ENCODE assay signal across 20 mouse cellular contexts in the genomic region with DNA sequence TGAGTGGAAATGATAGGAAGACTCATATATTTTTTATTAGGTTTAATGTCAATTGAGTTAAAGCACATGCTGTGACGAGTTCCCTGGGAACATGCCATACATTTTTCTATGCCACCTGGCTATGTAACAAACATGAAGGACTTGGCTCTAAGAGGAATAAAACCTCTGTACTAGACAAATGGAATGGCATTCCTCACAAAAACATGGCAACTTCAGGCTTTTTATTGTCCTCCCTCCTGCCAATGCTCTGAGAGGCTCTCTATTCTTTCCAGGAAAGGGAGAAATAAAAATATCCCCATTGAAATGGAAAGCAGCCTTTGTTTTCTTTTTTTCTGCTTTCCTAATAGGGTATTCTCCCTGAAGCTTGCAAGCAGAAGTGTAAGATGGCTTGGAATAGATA.
A peak's percentile ranks its signal among the peaks of the same experiment; 100 is the strongest.
DNase-seq lines count a peak whose midpoint lies in the region; ATAC-seq and TF ChIP-seq lines count a peak whose summit lies in the region.
"Had no signal": no experiment of that assay in that cellular context is flagged by ENCODE, and none has a peak within 500 bp of the region (broad histone marks: within the 10 kb centered on the region; RNA-seq: fewer than 3 reads in every experiment).

No protein-coding gene starts in this region.

- H3K27me3 ChIP-seq in forebrain, postnatal 0 days (ENCODE audit: insufficient read depth, low read length) = no peaks in the 10 kb centered on the region
- H3K27me3 ChIP-seq: embryonic facial prominence, embryonic 15.5 days; heart, embryonic 15.5 days; hindbrain, embryonic 12.5 days; liver, embryonic 13.5 days; megakaryocyte, embryonic 14.5 days had no signal

- no peak overlapping the region for H3K4me3 ChIP-seq in forebrain, postnatal 0 days (ENCODE audit: low read depth, low read length)
- H3K4me3 ChIP-seq: embryonic facial prominence, embryonic 15.5 days; heart, adult 2 months; heart, embryonic 15.5 days; hindbrain, embryonic 12.5 days; liver, embryonic 13.5 days; megakaryocyte, embryonic 14.5 days had no signal

- DNase-seq in cerebellum, adult 18-20 months = peak; percentile 3 to 7
- DNase-seq in cerebellum, adult 11-12 months = no peak
- DNase-seq in layer of hippocampus, adult 9-11 months = peak; percentile 2
- no peak for DNase-seq in layer of hippocampus, adult 8-10 months (ENCODE audit: low spot score in 2 of 2)
- peak; percentile 2 for DNase-seq in fat pad, adult 2 months (ENCODE audit: extremely low read depth, low read depth, low spot score)
- peak; percentile 29 for DNase-seq in forebrain, postnatal 0 days
- no peak for DNase-seq in thymus, adult 18-20 months
- no peak for DNase-seq in lung, postnatal 25 days (ENCODE audit: low spot score)
- DNase-seq: gastrocnemius, postnatal 14 days; heart, adult 2 months; liver, embryonic 13.5 days; spleen, adult 18-20 months had no signal

- H3K27ac ChIP-seq in forebrain, postnatal 0 days (ENCODE audit: low read depth, low read length) = no peak overlapping the region
- H3K27ac ChIP-seq: embryonic facial prominence, embryonic 15.5 days; heart, adult 2 months; heart, embryonic 15.5 days; hindbrain, embryonic 12.5 days; kidney, postnatal 0 days; liver, embryonic 13.5 days had no signal

- no peaks in the 10 kb centered on the region for H3K9me3 ChIP-seq in forebrain, postnatal 0 days (ENCODE audit: low read length)
- H3K9me3 ChIP-seq: embryonic facial prominence, embryonic 15.5 days; G1E; heart, embryonic 15.5 days; hindbrain, embryonic 12.5 days; liver, embryonic 13.5 days had no signal

- WGBS in forebrain, postnatal 0 days = 20% methylated on average over 1 of the region's 1 CpGs

- TF ChIP-seq CTCF in forebrain, postnatal 0 days (IDR thresholded peaks at IDR 0.05; ENCODE audit: low read depth) = no peak

- no peak overlapping the region for H3K4me2 ChIP-seq in forebrain, postnatal 0 days (ENCODE audit: low read depth)
- H3K4me2 ChIP-seq: embryonic facial prominence, embryonic 15.5 days; heart, embryonic 15.5 days; hindbrain, embryonic 12.5 days; liver, embryonic 13.5 days had no signal

- no peak for ATAC-seq in forebrain, postnatal 0 days
- ATAC-seq: CD4-positive, CD25-positive, alpha-beta regulatory T cell, adult 4 months; intestine, postnatal 0 days had no signal

- no peak overlapping the region for H3K9ac ChIP-seq in forebrain, postnatal 0 days
- H3K9ac ChIP-seq: embryonic facial prominence, embryonic 15.5 days; heart, embryonic 15.5 days; hindbrain, embryonic 12.5 days; liver, embryonic 13.5 days had no signal

- no peaks in the 10 kb centered on the region for H3K36me3 ChIP-seq in forebrain, postnatal 0 days (ENCODE audit: insufficient read depth)
- H3K36me3 ChIP-seq: embryonic facial prominence, embryonic 15.5 days; G1E; heart, embryonic 15.5 days; hindbrain, embryonic 12.5 days; liver, embryonic 13.5 days had no signal

- no peaks in the 10 kb centered on the region for H3K4me1 ChIP-seq in forebrain, postnatal 0 days (ENCODE audit: insufficient read depth)
- H3K4me1 ChIP-seq: embryonic facial prominence, embryonic 15.5 days; heart, embryonic 15.5 days; liver, embryonic 13.5 days; megakaryocyte, embryonic 14.5 days had no signal

Comparison
In these comparisons a context has a peak if more than half of its experiments do, and no peak if none do; other contexts are left out.
1. DNase-seq: peak in cerebellum, adult 18-20 months (2 of 2), layer of hippocampus, adult 9-11 months (single experiment), fat pad, adult 2 months (single experiment) and forebrain, postnatal 0 days (single experiment); none in cerebellum, adult 11-12 months (single experiment), layer of hippocampus, adult 8-10 months (0 of 2), thymus, adult 18-20 months (0 of 2) and lung, postnatal 25 days (single experiment).